Mouse (Mus musculus) intestine, embryonic 16.5 days (tissue): ENCODE results near the gene Aadat. TPM values are rescaled to one million over a fixed set of nuclear protein-coding genes. Genes with fewer than 3 reads are reported as not detected.
"Not testable (repeated sequence)": the region's sequence is repeated elsewhere in the genome, so short reads cannot be mapped to it uniquely, and the experiment has no call there.

Source experiments
- ATAC-seq: fragments of 200-750 bp; cut with Nextera tagmentation; 2 replicates; pipeline ENCODE4 v1.8.0; 2017; ENCODE audit warnings: moderate TSS enrichment, moderate library complexity
- H3K27ac ChIP-seq: fragments of 300-500 bp; sonication (generic); 2 replicates; pipeline ENCODE4 v1.5.1; 2014; ENCODE audit warnings: mild to moderate bottlenecking, low read length
- H3K27me3 ChIP-seq: fragments of 300-500 bp; sonication (generic); replicated peaks from 2 replicates; pipeline ENCODE4 v1.6.1; 2014; ENCODE audit warnings: low read length, control low read depth, mixed read lengths; ENCODE audit not compliant: control insufficient read depth, insufficient read depth
- H3K36me3 ChIP-seq: fragments of 300-500 bp; sonication (generic); 2 replicates; pipeline ENCODE4 v1.6.1; 2014; ENCODE audit warnings: low read length, control low read depth; ENCODE audit not compliant: control insufficient read depth, insufficient read depth
- H3K4me1 ChIP-seq: fragments of 300-500 bp; sonication (generic); 2 replicates; pipeline ENCODE4 v1.6.1; 2014; ENCODE audit warnings: low read length, control low read depth, mixed read lengths; ENCODE audit not compliant: control insufficient read depth, insufficient read depth
- H3K4me2 ChIP-seq: fragments of 300-500 bp; sonication (generic); 2 replicates; pipeline ENCODE4 v1.6.1; 2014; ENCODE audit warnings: low read depth, low read length, control low read depth
- H3K4me3 ChIP-seq: fragments of 300-500 bp; sonication (generic); 2 replicates; pipeline ENCODE4 v1.5.1; 2014; ENCODE audit warnings: mild to moderate bottlenecking, low read length
- H3K9ac ChIP-seq: fragments of 300-500 bp; sonication (generic); 2 replicates; pipeline ENCODE4 v1.6.1; 2014; ENCODE audit warnings: low read depth, low read length
- H3K9me3 ChIP-seq: fragments of 300-500 bp; sonication (generic); 2 replicates; pipeline ENCODE4 v1.6.1; 2016; ENCODE audit warnings: low read length, control low read depth; ENCODE audit not compliant: control insufficient read depth
- WGBS: fragments of 180-500 bp; shearing (Covaris S2); extraction: QIAGEN DNeasy Blood & Tissue Kit; methylation state at CpG from one replicate; pipeline ENCODE4 v1.1.7; 2014; 5-methylcytosine and 5-hydroxymethylcytosine counted together
- polyA plus RNA-seq: library from polyadenylated mRNA; unstranded; fragments of >200 nt; fragmentation: Nextera tagmentation; extraction: Ambion mirVana; gene quantifications from 2 replicates; pipeline ENCODE4 v1.2.1, GENCODE M21; 2015

The Aadat gene
- polyA plus RNA-seq, 1 experiment from 2014 or later = 0.39 TPM

- Histone ChIP-seq H3K9ac (no peak overlapping the region), H3K27ac (no peak overlapping the region), H3K4me1 (no peaks in the 10 kb centered on the region), H3K4me3 (no peak overlapping the region), H3K36me3 (no peaks in the 10 kb centered on the region), H3K9me3 (no peaks in the 10 kb centered on the region), H3K27me3 (no peaks in the 10 kb centered on the region), H3K4me2 (no peak overlapping the region)
- no peak for ATAC-seq
- 51% methylated on average over 2 of the region's 2 CpGs for WGBS
Measured at GRCm38 (mm10) chr8:60534945-60535344, 29.2 kb downstream of the Aadat start.

DNA sequence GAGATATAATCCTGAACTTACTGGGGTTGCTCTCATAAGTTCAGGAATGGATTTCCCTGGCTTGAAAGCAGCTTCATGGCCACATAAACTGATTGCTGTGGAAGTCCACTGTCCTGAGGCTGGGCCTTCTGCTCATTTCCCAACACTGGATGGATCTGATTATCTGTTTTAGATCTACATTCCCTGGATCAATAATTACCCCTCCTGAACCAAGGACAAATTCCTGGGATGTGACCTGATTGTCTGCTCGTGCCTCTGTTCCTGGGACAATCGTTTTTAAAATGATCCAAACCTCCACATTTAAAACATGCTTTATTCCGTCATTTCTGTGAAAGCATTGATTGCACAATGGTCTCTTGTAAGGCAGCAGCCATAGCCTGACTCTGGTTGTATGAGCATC, 61.1 kb downstream of the Aadat start:
- no peak overlapping the region for H3K27ac ChIP-seq
- H3K4me1 ChIP-seq = no peaks in the 10 kb centered on the region
- H3K4me2 ChIP-seq = no peak overlapping the region
- H3K9ac ChIP-seq = no peak overlapping the region
- 72% methylated on average over 3 of the region's 3 CpGs for WGBS
- no peaks in the 10 kb centered on the region for H3K9me3 ChIP-seq
- ATAC-seq = no peak
- H3K27me3 ChIP-seq = no peaks in the 10 kb centered on the region
- no peak overlapping the region for H3K4me3 ChIP-seq
- H3K36me3 ChIP-seq = no peaks in the 10 kb centered on the region

GRCm38 (mm10) chr8:60577231-60577630, 71.5 kb downstream of the Aadat start:
- H3K9ac ChIP-seq = no peak overlapping the region
- H3K36me3 ChIP-seq = no peaks in the 10 kb centered on the region
- H3K4me2 ChIP-seq = no peak overlapping the region
- no peaks in the 10 kb centered on the region for H3K27me3 ChIP-seq
- no peak for ATAC-seq
- 56% methylated on average over 1 of the region's 1 CpGs for WGBS
- no peak overlapping the region for H3K27ac ChIP-seq
- no peaks in the 10 kb centered on the region for H3K4me1 ChIP-seq
- no peaks in the 10 kb centered on the region for H3K9me3 ChIP-seq
- H3K4me3 ChIP-seq = no peak overlapping the region

DNA sequence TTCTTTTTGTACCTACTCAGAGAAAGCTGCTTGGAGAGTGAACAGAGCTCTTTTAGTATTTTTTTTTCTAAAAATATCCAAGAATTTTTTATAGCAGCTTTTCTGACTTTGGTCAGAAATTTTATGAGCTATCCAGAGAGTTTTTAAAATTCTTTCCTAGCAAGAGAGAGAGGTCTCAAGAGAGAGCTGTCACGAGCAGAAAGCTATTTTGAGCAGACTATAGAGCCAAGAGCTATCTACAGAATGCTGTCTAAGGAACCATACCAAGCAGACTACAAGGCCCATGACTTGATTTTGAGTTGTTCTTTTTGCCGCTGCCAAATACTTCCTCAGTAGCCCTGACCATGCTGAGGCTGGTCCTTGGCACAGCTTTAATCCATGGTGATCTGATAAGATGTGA, 77.6 kb downstream of the Aadat start:
- no peaks in the 10 kb centered on the region for H3K9me3 ChIP-seq
- WGBS = 71% methylated on average over 2 of the region's 2 CpGs
- H3K27ac ChIP-seq = no peak overlapping the region
- H3K4me1 ChIP-seq = no peaks in the 10 kb centered on the region
- H3K9ac ChIP-seq = no peak overlapping the region
- H3K4me3 ChIP-seq = no peak overlapping the region
- H3K4me2 ChIP-seq = no peak overlapping the region
- H3K36me3 ChIP-seq = no peaks in the 10 kb centered on the region
- no peak for ATAC-seq
- no peaks in the 10 kb centered on the region for H3K27me3 ChIP-seq

DNA sequence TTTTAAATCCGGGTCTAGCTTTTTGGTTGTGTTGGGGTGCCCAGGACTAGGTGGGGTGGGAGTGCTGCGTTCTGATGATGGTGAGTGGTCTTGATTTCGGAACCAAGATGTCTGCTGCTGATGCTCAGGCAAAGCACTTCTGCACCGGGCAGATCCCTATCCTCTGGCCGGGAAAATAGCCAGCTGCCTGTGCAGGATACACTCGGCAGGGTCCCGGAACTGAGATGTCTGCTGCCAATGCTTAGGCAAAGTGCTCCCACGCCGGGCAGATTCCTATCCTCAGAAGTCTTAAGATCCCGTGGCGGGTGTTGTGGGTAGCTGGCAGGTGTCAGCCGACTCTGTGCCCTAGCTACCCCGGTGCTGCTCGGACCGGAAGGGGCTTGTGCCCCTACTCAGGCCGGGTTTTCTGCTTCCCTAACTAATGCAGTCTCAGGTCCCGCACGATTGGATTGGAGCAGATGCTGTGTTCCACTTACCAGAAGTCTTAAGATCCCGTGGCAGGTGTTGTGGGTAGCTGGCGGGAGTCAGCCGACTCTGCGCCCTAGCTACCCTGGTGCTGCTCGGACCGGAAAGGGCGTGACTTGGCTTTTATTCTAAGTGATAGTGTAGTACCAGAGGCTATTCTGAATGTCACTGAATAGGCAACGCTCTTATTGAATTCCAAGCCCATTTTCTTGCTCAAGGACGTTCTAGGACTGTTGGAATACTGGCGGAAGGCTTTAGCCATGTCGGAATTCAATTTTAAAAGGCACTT, 85.8 kb downstream of the Aadat start:
- not testable (repeated sequence) for H3K4me3 ChIP-seq, H3K4me2 ChIP-seq, H3K9me3 ChIP-seq, H3K27me3 ChIP-seq, H3K27ac ChIP-seq, H3K9ac ChIP-seq, H3K4me1 ChIP-seq, ATAC-seq, H3K36me3 ChIP-seq
- WGBS = 87% methylated on average over 29 of the region's 29 CpGs

- no peak overlapping the region for H3K9ac ChIP-seq
- H3K4me2 ChIP-seq = no peak overlapping the region
- H3K9me3 ChIP-seq = no peaks in the 10 kb centered on the region
- no peak for ATAC-seq
- WGBS = 65% methylated on average over 3 of the region's 3 CpGs
- H3K27me3 ChIP-seq = no peaks in the 10 kb centered on the region
- H3K27ac ChIP-seq = no peak overlapping the region
- no peaks in the 10 kb centered on the region for H3K4me1 ChIP-seq
- H3K36me3 ChIP-seq = no peaks in the 10 kb centered on the region
- H3K4me3 ChIP-seq = no peak overlapping the region
Measured at GRCm38 (mm10) chr8:60594761-60595160, 89.0 kb downstream of the Aadat start.

Other genes with a start within 250 kb of the Aadat start
- not detected in 2 replicates for gene Gm10283, start 2.7 kb upstream of the Aadat start, polyA plus RNA-seq
- 0.78 and 0.99 TPM in 2 replicates for gene Mfap3l, start 126.9 kb downstream of the Aadat start, polyA plus RNA-seq